Mouse (Mus musculus): ENCODE data around the gene Rasl12. TPM values are rescaled to one million over a fixed set of nuclear protein-coding genes. Genes with fewer than 3 reads are reported as not detected.

Gene Rasl12
- total and polyA plus RNA-seq, 2 experiments from 2014 or later = 4.3 to 9.3 TPM

DNA sequence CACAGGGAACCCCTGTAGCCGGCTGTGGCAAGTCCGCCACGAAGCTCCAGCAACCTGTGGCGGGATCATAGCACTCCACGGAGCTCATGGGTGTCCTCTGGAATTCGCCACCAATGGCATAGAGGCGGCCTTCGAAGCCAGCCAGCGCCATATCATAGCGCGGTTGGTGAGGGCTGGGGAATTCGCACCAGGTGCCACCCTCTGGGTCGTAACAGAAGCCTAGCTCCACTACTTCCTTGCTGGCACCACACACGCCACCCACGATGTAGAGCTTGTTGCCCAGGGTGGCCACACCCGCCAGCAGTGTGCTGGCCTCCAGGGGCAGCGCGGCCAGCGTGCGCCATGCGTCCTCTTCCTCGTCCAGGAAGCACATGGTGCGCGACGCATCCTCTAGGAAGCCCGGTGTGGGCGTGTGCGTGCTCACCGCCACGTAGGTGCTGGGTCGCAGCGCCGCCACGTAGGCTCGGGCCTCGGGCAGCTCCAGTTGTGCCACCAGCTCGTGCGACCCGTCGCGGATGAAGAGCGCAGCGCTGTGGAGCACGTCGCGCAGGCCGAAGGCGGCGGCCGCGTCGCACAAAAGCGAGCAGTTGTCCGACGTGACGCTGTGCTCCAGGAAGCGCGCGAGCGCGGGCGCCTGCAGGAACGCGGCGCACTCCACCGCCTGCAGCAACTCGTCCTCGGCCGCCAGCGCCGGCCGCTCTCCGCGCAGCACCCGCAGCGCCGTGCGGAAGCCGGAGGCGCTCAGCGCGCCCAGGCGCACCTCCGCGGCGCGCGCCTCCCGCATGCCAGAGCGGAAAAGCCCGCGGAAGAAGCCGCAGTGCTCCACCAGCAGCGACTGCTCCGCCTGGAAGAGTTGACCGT, 7.3 kb upstream of the Rasl12 start:
- DNase-seq (ENCODE audit: low spot score) (peak; percentile 17), ATAC-seq (ENCODE audit: low FRiP score) (peak; percentile 47; the same call in 1 of the 2 replicates)
- WGBS = 16% methylated on average over 90 of the region's 96 CpGs
- peak overlapping the region; percentile 59 for H3K4me2 ChIP-seq (ENCODE audit: low read depth, low read length, poor library complexity, severe bottlenecking)
- peaks cover 22% of the 10 kb centered on the region for H3K27me3 ChIP-seq (ENCODE audit: insufficient read depth, low read length)
- peak overlapping the region; percentile 39 for H3K4me3 ChIP-seq (ENCODE audit: low read depth, low read length)
- no peak for TF ChIP-seq CTCF (IDR thresholded peaks at IDR 0.05)
- no peaks in the 10 kb centered on the region for H3K36me3 ChIP-seq (ENCODE audit: insufficient read depth, low read length)
- peak overlapping the region; percentile 44 for H3K9ac ChIP-seq (replicated peaks; ENCODE audit: low read length, poor library complexity, severe bottlenecking)
- no peaks in the 10 kb centered on the region for H3K4me1 ChIP-seq (ENCODE audit: insufficient read depth, low read length)
- no peak overlapping the region for H3K27ac ChIP-seq (ENCODE audit: low read depth, low read length)
- no peaks in the 10 kb centered on the region for H3K9me3 ChIP-seq (ENCODE audit: low read length)

DNA sequence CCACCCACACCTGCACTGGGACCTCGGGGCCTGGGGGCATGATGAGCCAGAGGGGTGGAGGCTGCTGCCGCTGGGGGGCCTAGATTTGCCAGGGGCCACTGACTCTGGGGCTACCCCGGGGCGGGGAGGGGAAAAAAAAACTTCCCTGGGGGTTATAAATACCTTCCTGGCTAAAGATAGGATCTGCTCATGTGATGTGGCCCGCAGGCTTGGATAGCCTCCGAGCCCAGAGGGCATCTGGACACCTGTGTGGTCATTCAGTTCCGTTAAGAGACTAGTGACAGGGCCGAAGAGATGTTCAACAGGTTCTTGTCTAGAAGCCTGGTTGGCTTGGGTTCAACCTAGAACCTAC, 6.7 kb upstream of the Rasl12 start, which contains the start of gene Kbtbd13:
Kbtbd13 (minus strand) TSS at position 40 of the 352 bp plus-strand sequence.
- no peak for ATAC-seq (ENCODE audit: low FRiP score)
- Histone ChIP-seq H3K27ac (ENCODE audit: low read depth, low read length) (no peak within 1 kb of the TSS), H3K9ac (replicated peaks; ENCODE audit: low read length, poor library complexity, severe bottlenecking) (peak within 1 kb of the TSS; percentile 44)

DNA sequence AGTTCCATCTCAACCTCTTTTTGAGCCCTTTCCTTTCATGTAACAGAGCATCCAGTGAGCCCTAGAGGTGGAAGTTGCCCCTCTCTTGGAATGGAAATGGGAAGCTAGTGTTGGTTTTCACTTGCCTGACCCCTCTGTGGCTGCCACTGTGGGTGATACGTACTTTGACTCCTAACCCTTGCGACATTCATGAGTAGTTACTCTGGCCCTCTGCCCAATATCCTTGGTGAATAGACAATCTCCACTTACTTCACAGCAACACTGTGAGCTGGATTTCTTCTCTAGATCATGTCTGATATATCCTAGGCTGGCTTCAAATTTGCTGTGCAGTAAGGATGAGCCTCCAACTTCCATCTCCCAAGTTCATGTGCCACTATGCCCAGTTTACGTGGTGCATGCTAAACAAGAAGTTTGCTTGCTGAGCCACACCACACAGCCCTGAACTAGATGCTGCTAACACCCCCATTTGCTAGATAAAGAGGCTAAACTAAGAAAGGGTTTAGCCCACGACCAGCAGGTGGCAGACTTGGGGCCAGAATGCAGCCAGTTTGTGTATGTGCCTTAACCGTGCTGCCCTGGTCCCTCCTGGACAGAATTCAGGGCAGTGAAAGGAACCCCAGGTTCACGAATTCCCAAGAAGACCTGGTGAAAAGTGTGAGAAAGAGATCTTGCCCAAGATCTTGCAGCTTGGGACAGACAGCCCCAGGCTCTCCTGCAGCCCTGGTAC, 5.5 kb upstream of the Rasl12 start:
- no peak for ATAC-seq (ENCODE audit: low FRiP score)
- peak; percentile 75 for TF ChIP-seq CTCF (IDR thresholded peaks at IDR 0.05)
- H3K9me3 ChIP-seq (ENCODE audit: low read length) = no peaks in the 10 kb centered on the region
- H3K4me1 ChIP-seq (ENCODE audit: insufficient read depth, low read length) = no peaks in the 10 kb centered on the region
- no peak overlapping the region for H3K9ac ChIP-seq (replicated peaks; ENCODE audit: low read length, poor library complexity, severe bottlenecking)
- peak; percentile 47 for DNase-seq (ENCODE audit: low spot score)
- no peak overlapping the region for H3K27ac ChIP-seq (ENCODE audit: low read depth, low read length)
- 25% methylated on average over 6 of the region's 6 CpGs for WGBS
- no peak overlapping the region for H3K4me2 ChIP-seq (ENCODE audit: low read depth, low read length, poor library complexity, severe bottlenecking)
- peaks cover 22% of the 10 kb centered on the region for H3K27me3 ChIP-seq (ENCODE audit: insufficient read depth, low read length)
- H3K4me3 ChIP-seq (ENCODE audit: low read depth, low read length) = no peak overlapping the region
- H3K36me3 ChIP-seq (ENCODE audit: insufficient read depth, low read length) = no peaks in the 10 kb centered on the region

More for the DNA sequence above, 6.7 kb upstream of the Rasl12 start, which contains the start of gene Kbtbd13:
- WGBS = 45% methylated on average over 8 of the region's 8 CpGs
- Histone ChIP-seq H3K4me1 (ENCODE audit: insufficient read depth, low read length) (no peaks in the 10 kb centered on the region), H3K9me3 (ENCODE audit: low read length) (no peaks in the 10 kb centered on the region), H3K27me3 (ENCODE audit: insufficient read depth, low read length) (peaks cover 22% of the 10 kb centered on the region), H3K4me2 (ENCODE audit: low read depth, low read length, poor library complexity, severe bottlenecking) (peak within 1 kb of the TSS; percentile 59), H3K36me3 (ENCODE audit: insufficient read depth, low read length) (no peaks in the 10 kb centered on the region), H3K4me3 (ENCODE audit: low read depth, low read length) (peak within 1 kb of the TSS; percentile 39)
- no peak for DNase-seq (ENCODE audit: low spot score)
- no peak for TF ChIP-seq CTCF (IDR thresholded peaks at IDR 0.05)

DNA sequence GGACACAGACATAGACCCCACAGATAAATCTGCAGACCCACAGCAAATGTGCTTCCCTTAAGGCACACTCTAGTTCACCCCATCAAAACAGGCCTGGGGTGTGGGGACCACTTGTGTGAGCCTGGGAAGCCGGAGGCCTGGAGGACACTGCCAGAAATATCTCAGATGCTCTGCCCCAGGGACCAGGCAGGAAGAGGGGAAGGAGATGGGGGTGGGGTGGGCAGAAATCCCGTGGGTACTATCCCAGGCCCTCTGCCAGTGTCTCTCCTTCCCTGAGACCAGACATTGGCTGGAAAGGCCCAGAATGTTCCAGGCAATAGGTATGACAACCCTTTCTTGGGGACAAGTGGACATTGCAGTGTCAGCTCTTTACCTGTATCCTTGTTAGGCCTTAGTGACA, 4.7 kb upstream of the Rasl12 start:
- ATAC-seq (ENCODE audit: low FRiP score) = no peak
- Histone ChIP-seq H3K27me3 (ENCODE audit: insufficient read depth, low read length) (peaks cover 22% of the 10 kb centered on the region), H3K9me3 (ENCODE audit: low read length) (no peaks in the 10 kb centered on the region), H3K9ac (replicated peaks; ENCODE audit: low read length, poor library complexity, severe bottlenecking) (no peak overlapping the region), H3K36me3 (ENCODE audit: insufficient read depth, low read length) (no peaks in the 10 kb centered on the region), H3K4me1 (ENCODE audit: insufficient read depth, low read length) (no peaks in the 10 kb centered on the region), H3K27ac (ENCODE audit: low read depth, low read length) (no peak overlapping the region), H3K4me2 (ENCODE audit: low read depth, low read length, poor library complexity, severe bottlenecking) (no peak overlapping the region), H3K4me3 (ENCODE audit: low read depth, low read length) (no peak overlapping the region)
- TF ChIP-seq CTCF (IDR thresholded peaks at IDR 0.05) = no peak
- 45% methylated on average over 2 of the region's 2 CpGs for WGBS
- DNase-seq (ENCODE audit: low spot score) = no peak

DNA sequence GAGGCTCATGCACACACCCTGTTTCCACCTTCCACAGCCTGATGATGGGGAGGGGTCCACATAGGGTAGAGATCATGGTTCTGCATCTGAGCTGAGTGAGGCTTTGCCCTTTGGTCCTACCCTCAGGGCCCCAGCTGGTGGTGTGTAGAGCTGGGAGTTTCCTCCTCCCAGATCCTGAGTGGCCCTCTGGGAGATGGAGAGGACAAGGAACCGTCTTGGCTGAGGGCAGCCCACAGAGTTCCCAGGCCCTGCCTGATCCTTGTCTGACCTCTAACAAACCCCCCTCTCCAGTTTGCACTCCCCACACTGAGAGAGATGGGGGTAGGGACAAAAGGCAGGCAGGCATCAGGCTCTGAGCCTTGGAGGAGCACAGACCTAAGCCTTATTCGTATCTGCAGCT, 3.9 kb upstream of the Rasl12 start:
- 63% methylated on average over 2 of the region's 2 CpGs for WGBS
- DNase-seq (ENCODE audit: low spot score) (no peak), ATAC-seq (ENCODE audit: low FRiP score) (no peak)
- H3K9me3 ChIP-seq (ENCODE audit: low read length) = no peaks in the 10 kb centered on the region
- no peaks in the 10 kb centered on the region for H3K4me1 ChIP-seq (ENCODE audit: insufficient read depth, low read length)
- H3K27ac ChIP-seq (ENCODE audit: low read depth, low read length) = no peak overlapping the region
- H3K27me3 ChIP-seq (ENCODE audit: insufficient read depth, low read length) = peaks cover 22% of the 10 kb centered on the region
- H3K9ac ChIP-seq (replicated peaks; ENCODE audit: low read length, poor library complexity, severe bottlenecking) = no peak overlapping the region
- no peak overlapping the region for H3K4me3 ChIP-seq (ENCODE audit: low read depth, low read length)
- no peak for TF ChIP-seq CTCF (IDR thresholded peaks at IDR 0.05)
- H3K36me3 ChIP-seq (ENCODE audit: insufficient read depth, low read length) = no peaks in the 10 kb centered on the region
- no peak overlapping the region for H3K4me2 ChIP-seq (ENCODE audit: low read depth, low read length, poor library complexity, severe bottlenecking)

DNA sequence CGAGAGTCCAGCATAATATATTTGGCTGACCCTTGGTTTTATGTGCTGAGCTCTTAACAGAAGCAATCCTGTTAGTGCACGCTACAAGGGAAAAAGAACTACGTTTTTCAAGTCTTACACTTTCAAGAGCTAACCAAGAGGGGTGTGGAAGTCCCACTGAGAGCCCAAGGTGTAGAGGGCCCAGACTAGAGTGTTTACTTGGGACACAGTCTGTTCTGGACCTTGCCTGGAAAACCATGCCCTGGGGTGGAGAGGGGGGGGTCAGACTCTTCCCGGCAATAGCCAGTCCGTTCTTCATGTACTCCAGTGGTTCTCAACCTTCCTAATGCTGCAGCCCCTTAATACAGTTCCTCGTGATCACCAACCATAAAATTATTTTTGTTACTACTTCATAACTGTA, 1.6 kb downstream of the Rasl12 start:
- H3K4me1 ChIP-seq (ENCODE audit: insufficient read depth, low read length) = no peaks in the 10 kb centered on the region
- no peaks in the 10 kb centered on the region for H3K36me3 ChIP-seq (ENCODE audit: insufficient read depth, low read length)
- TF ChIP-seq CTCF (IDR thresholded peaks at IDR 0.05) = no peak
- no peaks in the 10 kb centered on the region for H3K9me3 ChIP-seq (ENCODE audit: low read length)
- 82% methylated on average over 6 of the region's 6 CpGs for WGBS
- ATAC-seq (ENCODE audit: low FRiP score) = no peak
- no peak for DNase-seq (ENCODE audit: low spot score)
- no peak overlapping the region for H3K9ac ChIP-seq (replicated peaks; ENCODE audit: low read length, poor library complexity, severe bottlenecking)
- H3K4me3 ChIP-seq (ENCODE audit: low read depth, low read length) = no peak overlapping the region
- H3K27me3 ChIP-seq (ENCODE audit: insufficient read depth, low read length) = no peaks in the 10 kb centered on the region
- H3K27ac ChIP-seq (ENCODE audit: low read depth, low read length) = no peak overlapping the region
- H3K4me2 ChIP-seq (ENCODE audit: low read depth, low read length, poor library complexity, severe bottlenecking) = no peak overlapping the region
